ENCODE assay signal across 22 mouse cellular contexts in the genomic region with DNA sequence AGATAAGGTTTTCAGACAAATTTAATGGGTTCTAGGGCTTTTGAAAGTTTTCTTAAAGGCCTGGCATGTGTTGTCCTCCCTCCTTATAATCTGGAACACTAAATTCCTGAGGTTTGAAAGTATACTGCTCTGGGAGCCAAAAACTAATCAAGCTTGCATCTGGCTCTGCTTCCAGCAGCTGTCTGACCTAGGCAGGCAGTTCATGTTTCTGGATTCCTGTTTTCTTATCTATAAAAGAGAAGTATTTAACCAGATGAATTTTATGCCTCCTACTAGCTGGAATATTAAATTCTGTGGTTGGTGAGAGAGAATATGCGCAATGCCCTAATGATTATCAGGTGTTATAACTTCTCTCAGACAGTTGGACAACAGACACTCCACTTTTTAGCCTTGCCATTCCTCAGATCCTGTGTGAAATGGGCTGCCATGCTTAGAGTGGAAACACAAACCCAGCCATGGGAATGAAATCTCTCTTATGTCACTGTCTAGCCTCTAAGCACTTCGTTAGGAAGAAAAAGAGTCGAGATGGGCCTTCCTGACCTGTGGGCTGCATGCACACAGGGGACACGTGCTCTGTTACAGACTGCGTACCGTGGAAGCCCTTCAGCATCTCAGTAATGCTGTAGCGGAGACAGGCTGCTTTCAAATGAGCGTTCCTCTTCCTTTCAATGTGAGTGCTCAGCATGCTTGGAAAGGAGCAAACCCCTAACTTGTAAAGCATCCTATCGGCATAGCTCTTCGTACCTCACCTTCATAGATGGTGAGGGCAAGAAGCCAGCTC.
DNase-seq lines count a peak whose midpoint lies in the region; ATAC-seq and TF ChIP-seq lines count a peak whose summit lies in the region.
"Had no signal": no experiment of that assay in that cellular context is flagged by ENCODE, and none has a peak within 500 bp of the region (broad histone marks: within the 10 kb centered on the region; RNA-seq: fewer than 3 reads in every experiment).

No protein-coding gene starts in this region.

- H3K4me1 ChIP-seq in kidney, postnatal 0 days (replicated peaks; ENCODE audit: insufficient read depth, low read length) = no peaks in the 10 kb centered on the region
- peaks cover 1% of the 10 kb centered on the region; the same call in 1 of the 2 replicates for H3K4me1 ChIP-seq in kidney, embryonic 16.5 days (ENCODE audit: insufficient read depth, low read length)
- H3K4me1 ChIP-seq in midbrain, embryonic 11.5 days (ENCODE audit: control insufficient read depth, insufficient read depth, low read length) = peaks cover 1% of the 10 kb centered on the region; the same call in 1 of the 2 replicates
- peaks cover 6% of the 10 kb centered on the region for H3K4me1 ChIP-seq in midbrain, embryonic 15.5 days
- H3K4me1 ChIP-seq in limb, embryonic 12.5 days (replicated peaks) = peaks cover 13% of the 10 kb centered on the region
- no peaks in the 10 kb centered on the region for H3K4me1 ChIP-seq in hindbrain, embryonic 11.5 days (replicated peaks; ENCODE audit: control insufficient read depth, insufficient read depth, low read length)

- H3K4me2 ChIP-seq in kidney, postnatal 0 days (ENCODE audit: low read length) = no peak overlapping the region
- no peak overlapping the region for H3K4me2 ChIP-seq in kidney, embryonic 16.5 days (replicated peaks; ENCODE audit: low read depth, low read length)
- no peak overlapping the region for H3K4me2 ChIP-seq in midbrain, embryonic 11.5 days
- H3K4me2 ChIP-seq in midbrain, embryonic 15.5 days = no peak overlapping the region
- H3K4me2 ChIP-seq in limb, embryonic 12.5 days = no peak overlapping the region
- H3K4me2 ChIP-seq in hindbrain, embryonic 11.5 days (replicated peaks; ENCODE audit: low read depth, low read length) = no peak overlapping the region
- H3K4me2 ChIP-seq: heart, embryonic 15.5 days; neural tube, embryonic 13.5 days had no signal

- no peak for TF ChIP-seq CTCF in kidney, postnatal 0 days (IDR thresholded peaks at IDR 0.05; ENCODE audit: low read depth)

- H3K27ac ChIP-seq in kidney, postnatal 0 days = no peak overlapping the region
- no peak overlapping the region for H3K27ac ChIP-seq in kidney, embryonic 16.5 days (ENCODE audit: low read length)
- no peak overlapping the region for H3K27ac ChIP-seq in midbrain, embryonic 11.5 days (ENCODE audit: low read depth, low read length)
- H3K27ac ChIP-seq in midbrain, embryonic 15.5 days = no peak overlapping the region
- peak overlapping the region; percentile 66 for H3K27ac ChIP-seq in limb, embryonic 12.5 days
- H3K27ac ChIP-seq in hindbrain, embryonic 11.5 days (ENCODE audit: low read depth, low read length) = no peak overlapping the region
- H3K27ac ChIP-seq: heart, embryonic 15.5 days; midbrain, embryonic 10.5 days; neural tube, embryonic 13.5 days had no signal

- no peak overlapping the region for H3K4me3 ChIP-seq in kidney, postnatal 0 days (replicated peaks; ENCODE audit: low read depth, low read length)
- H3K4me3 ChIP-seq in kidney, embryonic 16.5 days (ENCODE audit: low read length) = no peak overlapping the region
- H3K4me3 ChIP-seq in midbrain, embryonic 11.5 days (ENCODE audit: low read depth, low read length) = no peak overlapping the region
- H3K4me3 ChIP-seq in midbrain, embryonic 15.5 days = no peak overlapping the region
- no peak overlapping the region for H3K4me3 ChIP-seq in limb, embryonic 12.5 days (replicated peaks)
- no peak overlapping the region for H3K4me3 ChIP-seq in hindbrain, embryonic 11.5 days (ENCODE audit: low read depth, low read length)
- H3K4me3 ChIP-seq: erythroblast, embryonic 14.5 days; heart, embryonic 15.5 days; midbrain, embryonic 10.5 days; neural tube, embryonic 13.5 days had no signal

- H3K9ac ChIP-seq in kidney, postnatal 0 days (ENCODE audit: low read depth, low read length) = no peak overlapping the region
- no peak overlapping the region for H3K9ac ChIP-seq in kidney, embryonic 16.5 days (replicated peaks; ENCODE audit: low read length)
- H3K9ac ChIP-seq in midbrain, embryonic 11.5 days (ENCODE audit: low read length) = no peak overlapping the region
- no peak overlapping the region for H3K9ac ChIP-seq in midbrain, embryonic 15.5 days
- no peak overlapping the region for H3K9ac ChIP-seq in limb, embryonic 12.5 days (replicated peaks)
- no peak overlapping the region for H3K9ac ChIP-seq in hindbrain, embryonic 11.5 days (ENCODE audit: low read depth, low read length)
- H3K9ac ChIP-seq: heart, embryonic 15.5 days; neural tube, embryonic 13.5 days had no signal

- no peaks in the 10 kb centered on the region for H3K36me3 ChIP-seq in kidney, postnatal 0 days (ENCODE audit: insufficient read depth, low read length)
- no peaks in the 10 kb centered on the region for H3K36me3 ChIP-seq in kidney, embryonic 16.5 days (ENCODE audit: insufficient read depth, low read length)
- no peaks in the 10 kb centered on the region for H3K36me3 ChIP-seq in midbrain, embryonic 11.5 days (ENCODE audit: control insufficient read depth, insufficient read depth, low read length)
- H3K36me3 ChIP-seq in midbrain, embryonic 15.5 days (replicated peaks) = no peaks in the 10 kb centered on the region
- H3K36me3 ChIP-seq in limb, embryonic 12.5 days = no peaks in the 10 kb centered on the region
- H3K36me3 ChIP-seq in hindbrain, embryonic 11.5 days (ENCODE audit: control insufficient read depth, insufficient read depth, low read length) = no peaks in the 10 kb centered on the region
- H3K36me3 ChIP-seq: heart, embryonic 15.5 days; midbrain, embryonic 10.5 days; neural tube, embryonic 13.5 days had no signal

- 70% methylated on average over 10 of the region's 10 CpGs for WGBS in kidney, postnatal 0 days
- 77% methylated on average over 10 of the region's 10 CpGs for WGBS in kidney, embryonic 16.5 days
- 88% methylated on average over 10 of the region's 10 CpGs for WGBS in midbrain, embryonic 11.5 days
- WGBS in midbrain, embryonic 15.5 days = 76% methylated on average over 10 of the region's 10 CpGs
- 59% methylated on average over 10 of the region's 10 CpGs for WGBS in limb, embryonic 12.5 days
- 85% methylated on average over 10 of the region's 10 CpGs for WGBS in hindbrain, embryonic 11.5 days

- no peak for ATAC-seq in kidney, postnatal 0 days (replicated peaks; ENCODE audit: low FRiP score, low read depth)
- no peak for ATAC-seq in kidney, embryonic 16.5 days (ENCODE audit: low FRiP score, low TSS enrichment)
- no peak for ATAC-seq in midbrain, embryonic 11.5 days (ENCODE audit: low FRiP score)
- no peak for ATAC-seq in midbrain, embryonic 15.5 days (replicated peaks)
- ATAC-seq in limb, embryonic 12.5 days (ENCODE audit: insufficient number of reproducible peaks, insufficient read depth, low FRiP score, low TSS enrichment, low read depth) = peak; percentile 60; the same call in 1 of the 2 replicates
- no peak for ATAC-seq in hindbrain, embryonic 11.5 days (ENCODE audit: low FRiP score)
- ATAC-seq: forebrain, embryonic 14.5 days; hindbrain, embryonic 16.5 days; intestine, embryonic 16.5 days had no signal

- DNase-seq in kidney, postnatal 0 days (ENCODE audit: low spot score) = peak; percentile 46
- DNase-seq in midbrain, embryonic 11.5 days (ENCODE audit: low spot score, missing footprints) = peak; percentile 73
- no peak for DNase-seq in hindbrain, embryonic 11.5 days (ENCODE audit: low spot score)
- no peak for DNase-seq in cerebellum, postnatal 36 days
- DNase-seq: adrenal gland, adult 2 months; cerebellum, adult 11 months; cerebellum, postnatal 10 days; gastrocnemius, postnatal 10 days; heart, postnatal 4 days; right cerebral cortex, adult 18-20 months; thymus, postnatal 14 days had no signal

- H3K9me3 ChIP-seq in kidney, postnatal 0 days (replicated peaks; ENCODE audit: low read length) = no peaks in the 10 kb centered on the region
- H3K9me3 ChIP-seq in kidney, embryonic 16.5 days (ENCODE audit: low read length) = no peaks in the 10 kb centered on the region
- no peaks in the 10 kb centered on the region for H3K9me3 ChIP-seq in midbrain, embryonic 11.5 days (ENCODE audit: control insufficient read depth, low read length)
- no peaks in the 10 kb centered on the region for H3K9me3 ChIP-seq in midbrain, embryonic 15.5 days
- H3K9me3 ChIP-seq in limb, embryonic 12.5 days = no peaks in the 10 kb centered on the region
- H3K9me3 ChIP-seq in hindbrain, embryonic 11.5 days (ENCODE audit: control insufficient read depth, low read length) = no peaks in the 10 kb centered on the region
- H3K9me3 ChIP-seq: heart, embryonic 15.5 days; midbrain, embryonic 10.5 days; neural tube, embryonic 13.5 days had no signal

- no peaks in the 10 kb centered on the region for H3K27me3 ChIP-seq in kidney, postnatal 0 days (ENCODE audit: insufficient read depth, low read length)
- no peaks in the 10 kb centered on the region; the same call in 1 of the 2 replicates for H3K27me3 ChIP-seq in kidney, embryonic 16.5 days (ENCODE audit: insufficient read depth, low read length)
- no peaks in the 10 kb centered on the region for H3K27me3 ChIP-seq in midbrain, embryonic 11.5 days (ENCODE audit: control insufficient read depth, insufficient read depth, low read length)
- H3K27me3 ChIP-seq in midbrain, embryonic 15.5 days (replicated peaks) = no peaks in the 10 kb centered on the region
- H3K27me3 ChIP-seq in limb, embryonic 12.5 days = peaks cover 7% of the 10 kb centered on the region; the same call in 1 of the 2 replicates
- no peaks in the 10 kb centered on the region for H3K27me3 ChIP-seq in hindbrain, embryonic 11.5 days (ENCODE audit: control insufficient read depth, insufficient read depth, low read length)
- H3K27me3 ChIP-seq: CH12.LX; heart, embryonic 15.5 days; neural tube, embryonic 13.5 days had no signal

Comparison
In these comparisons a context has a peak if more than half of its experiments do, and no peak if none do; other contexts are left out.
1. DNase-seq: peak in kidney, postnatal 0 days (single experiment) and midbrain, embryonic 11.5 days (single experiment); none in hindbrain, embryonic 11.5 days (single experiment) and cerebellum, postnatal 36 days (0 of 2).